Mouse (Mus musculus): Measurements from ENCODE around the gene Sdhaf3. TPM values are rescaled to one million over a fixed set of nuclear protein-coding genes. Genes with fewer than 3 reads are reported as not detected.

Sdhaf3 gene
- total and polyA plus RNA-seq, 3 experiments, result 6.0 to 11.6 (median 8.8) TPM

DNA sequence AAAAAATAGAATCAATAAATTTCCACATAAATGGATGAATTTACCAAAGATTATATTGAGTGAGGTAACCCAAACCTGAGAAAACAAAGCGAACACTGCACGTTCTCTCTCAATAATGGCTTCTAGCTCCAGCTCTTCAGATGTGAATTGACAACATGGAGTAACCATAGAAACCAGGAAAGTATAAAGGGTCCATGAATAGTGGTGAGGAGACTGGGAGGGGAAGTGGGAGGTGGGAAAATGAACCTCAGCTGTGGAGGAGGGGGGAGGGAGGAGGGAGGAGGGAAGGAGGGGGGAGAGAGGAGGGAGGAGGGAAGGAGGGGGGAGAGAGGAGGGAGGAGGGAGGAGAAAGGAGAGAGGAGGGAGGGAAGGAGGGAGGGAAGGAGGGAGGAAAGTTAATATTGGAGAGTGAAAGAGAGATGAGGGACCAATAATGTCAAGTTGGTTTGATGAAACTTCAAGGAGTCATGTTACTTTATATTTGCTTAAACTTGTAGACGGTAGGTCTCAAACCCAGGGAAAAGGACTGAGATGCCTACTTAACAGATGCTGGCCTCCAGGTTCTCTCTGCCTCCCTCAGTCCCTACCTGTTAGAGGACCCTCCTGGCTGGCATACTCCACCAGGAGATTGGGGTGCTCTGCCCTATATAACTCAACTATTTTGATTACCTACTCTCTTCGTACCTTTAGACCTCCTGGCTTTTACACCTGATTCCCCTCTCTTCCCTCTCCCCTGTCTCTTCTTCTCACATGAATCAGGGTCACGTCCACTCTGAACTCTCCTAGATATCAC, 126.9 kb downstream of the Sdhaf3 start:
- no peak for DNase-seq (ENCODE audit: extremely low read depth)
- dilution Hi-C loops (cut with MboI; ENCODE audit: extremely low pct_ligation_motif_present, extremely low pct_unique_long_range_greater_than_20kb, low sequenced_read_pairs) (no loop called here), in situ Hi-C loops (cut with MboI; ENCODE audit: low pct_ligation_motif_present, low pct_unique_long_range_greater_than_20kb, low sequenced_read_pairs) (no loop called here)
- Histone ChIP-seq H3K79me2 (replicated peaks; ENCODE audit: control insufficient read depth, extremely low read depth, insufficient read depth, poor library complexity, severe bottlenecking) (no peaks in the 10 kb centered on the region), H3K27ac (ENCODE audit: insufficient read depth, low read depth) (no peak overlapping the region), H3K9me3 (replicated peaks; ENCODE audit: low read length) (no peaks in the 10 kb centered on the region), H3K4me2 (ENCODE audit: insufficient read depth, low read depth, poor library complexity, severe bottlenecking) (no peak overlapping the region), H3K4me3 (replicated peaks in 1 of 3; ENCODE audit: low read depth in 2 of 3, low read length in 2 of 3, poor library complexity in 1 of 3) (no peak overlapping the region), H3K36me3 (replicated peaks in 1 of 2; ENCODE audit: control insufficient read depth in 1 of 2, insufficient read depth in 1 of 2, low read length in 1 of 2) (no peaks in the 10 kb centered on the region), H3K27me3 (replicated peaks) (no peaks in the 10 kb centered on the region), H3K4me1 (ENCODE audit: control insufficient read depth in 1 of 2, insufficient read depth in 2 of 2) (no peaks in the 10 kb centered on the region), H3K9ac (ENCODE audit: insufficient read depth, low read depth) (no peak overlapping the region)
- TF ChIP-seq MXI1 (IDR thresholded peaks at IDR 0.05; ENCODE audit: low read depth, low read length) (no peak), RAD21 (IDR thresholded peaks at IDR 0.05; ENCODE audit: low read depth, low read length) (no peak), TBP (conservative IDR thresholded peaks at IDR 0.05; ENCODE audit: low read depth, low read length) (no peak), MAFK (IDR thresholded peaks at IDR 0.05; ENCODE audit: insufficient replicate concordance, low read length) (no peak), IRF4 (IDR thresholded peaks at IDR 0.05; ENCODE audit: low read depth, low read length) (no peak), USF1 (IDR thresholded peaks at IDR 0.05; ENCODE audit: low read depth, low read length) (no peak)

DNA sequence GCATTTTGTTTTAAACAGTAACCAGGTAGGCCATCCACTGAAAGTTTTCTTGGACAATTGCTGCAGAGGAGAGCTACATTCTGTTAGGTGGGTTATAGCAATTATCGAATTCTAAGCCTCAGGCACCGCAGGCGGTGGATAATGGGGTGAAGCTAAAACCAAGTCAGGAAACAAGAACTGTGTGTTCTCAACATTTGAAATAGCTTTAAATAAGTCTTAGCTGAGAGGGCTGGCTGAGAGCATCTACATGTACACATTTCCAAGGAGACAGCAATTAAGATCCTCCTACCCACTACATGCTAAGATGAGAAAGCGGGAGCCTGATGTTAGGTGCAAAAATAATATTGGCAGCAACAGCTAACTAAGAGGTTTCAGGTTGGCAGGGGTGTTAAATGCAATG, 127.9 kb downstream of the Sdhaf3 start:
- Histone ChIP-seq H3K36me3 (replicated peaks in 1 of 2; ENCODE audit: control insufficient read depth in 1 of 2, insufficient read depth in 1 of 2, low read length in 1 of 2) (no peaks in the 10 kb centered on the region), H3K9ac (ENCODE audit: insufficient read depth, low read depth) (no peak overlapping the region), H3K4me1 (ENCODE audit: control insufficient read depth in 1 of 2, insufficient read depth in 2 of 2) (no peaks in the 10 kb centered on the region), H3K4me3 (replicated peaks in 1 of 3; ENCODE audit: low read depth in 2 of 3, low read length in 2 of 3, poor library complexity in 1 of 3) (no peak overlapping the region), H3K27ac (ENCODE audit: insufficient read depth, low read depth) (no peak overlapping the region), H3K9me3 (replicated peaks; ENCODE audit: low read length) (no peaks in the 10 kb centered on the region), H3K27me3 (replicated peaks) (no peaks in the 10 kb centered on the region), H3K4me2 (ENCODE audit: insufficient read depth, low read depth, poor library complexity, severe bottlenecking) (no peak overlapping the region), H3K79me2 (replicated peaks; ENCODE audit: control insufficient read depth, extremely low read depth, insufficient read depth, poor library complexity, severe bottlenecking) (no peaks in the 10 kb centered on the region)
- dilution Hi-C loops (cut with MboI; ENCODE audit: extremely low pct_ligation_motif_present, extremely low pct_unique_long_range_greater_than_20kb, low sequenced_read_pairs), result no loop called here
- no peak for DNase-seq (ENCODE audit: extremely low read depth)
- in situ Hi-C loops (cut with MboI; ENCODE audit: low pct_ligation_motif_present, low pct_unique_long_range_greater_than_20kb, low sequenced_read_pairs), result no loop called here
- TF ChIP-seq GABPA (IDR thresholded peaks at IDR 0.05; ENCODE audit: insufficient replicate concordance, low read depth, low read length), result no peak
- no peak for TF ChIP-seq ZMIZ1 (IDR thresholded peaks at IDR 0.05; ENCODE audit: low read depth, low read length)
- no peak for TF ChIP-seq ELF1 (IDR thresholded peaks at IDR 0.05; ENCODE audit: low read depth, low read length)

DNA sequence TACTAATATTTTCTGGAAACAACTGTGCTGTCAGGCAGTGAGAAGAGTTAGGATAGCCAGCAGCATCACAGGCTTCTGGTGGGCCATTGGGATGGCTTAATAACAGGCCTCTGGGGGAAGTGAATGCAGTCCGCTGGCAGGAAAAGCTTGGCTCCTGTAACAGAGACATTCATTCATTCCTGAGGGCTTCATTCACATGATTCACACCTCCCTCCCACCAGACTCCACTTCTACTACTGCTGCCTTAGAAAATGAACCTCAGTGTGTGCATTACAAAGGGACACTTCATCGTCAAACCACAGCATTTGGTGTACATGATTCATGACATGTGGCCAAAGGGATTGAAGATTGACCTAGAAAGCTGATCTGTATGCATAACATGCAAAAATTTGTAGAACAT, 128.6 kb downstream of the Sdhaf3 start:
- Histone ChIP-seq H3K27me3 (replicated peaks) (no peaks in the 10 kb centered on the region), H3K4me3 (replicated peaks in 1 of 3; ENCODE audit: low read depth in 2 of 3, low read length in 2 of 3, poor library complexity in 1 of 3) (no peak overlapping the region), H3K27ac (ENCODE audit: insufficient read depth, low read depth) (no peak overlapping the region), H3K36me3 (replicated peaks in 1 of 2; ENCODE audit: control insufficient read depth in 1 of 2, insufficient read depth in 1 of 2, low read length in 1 of 2) (no peaks in the 10 kb centered on the region), H3K4me2 (ENCODE audit: insufficient read depth, low read depth, poor library complexity, severe bottlenecking) (no peak overlapping the region), H3K9ac (ENCODE audit: insufficient read depth, low read depth) (no peak overlapping the region), H3K9me3 (replicated peaks; ENCODE audit: low read length) (no peaks in the 10 kb centered on the region), H3K4me1 (ENCODE audit: control insufficient read depth in 1 of 2, insufficient read depth in 2 of 2) (no peaks in the 10 kb centered on the region), H3K79me2 (replicated peaks; ENCODE audit: control insufficient read depth, extremely low read depth, insufficient read depth, poor library complexity, severe bottlenecking) (no peaks in the 10 kb centered on the region)
- no peak for TF ChIP-seq ZC3H11A (IDR thresholded peaks at IDR 0.05; ENCODE audit: low read depth, low read length)
- no peak for TF ChIP-seq EP300 (IDR thresholded peaks at IDR 0.05; ENCODE audit: low read length)
- TF ChIP-seq IRF4 (IDR thresholded peaks at IDR 0.05; ENCODE audit: low read depth, low read length), result no peak
- no peak for TF ChIP-seq MAFK (IDR thresholded peaks at IDR 0.05; ENCODE audit: insufficient replicate concordance, low read length)
- no peak for TF ChIP-seq GABPA (IDR thresholded peaks at IDR 0.05; ENCODE audit: insufficient replicate concordance, low read depth, low read length)
- TF ChIP-seq CHD2 (IDR thresholded peaks at IDR 0.05; ENCODE audit: low read length), result no peak
- TF ChIP-seq TBP (conservative IDR thresholded peaks at IDR 0.05; ENCODE audit: low read depth, low read length), result no peak
- in situ Hi-C loops (cut with MboI; ENCODE audit: low pct_ligation_motif_present, low pct_unique_long_range_greater_than_20kb, low sequenced_read_pairs), result no loop called here
- dilution Hi-C loops (cut with MboI; ENCODE audit: extremely low pct_ligation_motif_present, extremely low pct_unique_long_range_greater_than_20kb, low sequenced_read_pairs), result no loop called here
- no peak for DNase-seq (ENCODE audit: extremely low read depth)

All from CH12.LX (cell line).